Mouse (Mus musculus) ES-E14 (cell line): ENCODE data around the gene Hsdl1.

Source experiments
- CHD2 ChIP-seq: IDR thresholded peaks from 2 replicates; pipeline ENCODE4 v1.6.1; 2014; ENCODE audit warnings: mild to moderate bottlenecking, low read depth, low read length, inconsistent platforms
- HCFC1 ChIP-seq: IDR thresholded peaks from 2 replicates; pipeline ENCODE4 v1.6.1; 2012; ENCODE audit warnings: low read length, inconsistent platforms, borderline replicate concordance; ENCODE audit not compliant: insufficient read depth
- MAFK ChIP-seq: IDR thresholded peaks from 2 replicates; pipeline ENCODE4 v1.6.1; 2014; ENCODE audit warnings: mild to moderate bottlenecking, low read depth, low read length, inconsistent platforms; ENCODE audit not compliant: insufficient read depth
- ZNF384 ChIP-seq: IDR thresholded peaks from 2 replicates; pipeline ENCODE4 v1.6.1; 2012; ENCODE audit warnings: low read depth, low read length, inconsistent platforms

- TF ChIP-seq HCFC1 (no peak), CHD2 (no peak), MAFK (no peak), ZNF384 (no peak)
Observed at GRCm38 (mm10) chr8:119513405-119513804, 61.6 kb downstream of the Hsdl1 start.
